Mouse (Mus musculus): ENCODE results near the gene Akap9. TPM values are rescaled to one million over a fixed set of nuclear protein-coding genes. Genes with fewer than 3 reads are reported as not detected.
"Not testable (repeated sequence)": the region's sequence is repeated elsewhere in the genome, so short reads cannot be mapped to it uniquely, and the experiment has no call there.

The Akap9 gene
- total RNA-seq, 2 experiments from 2014 or later = 85.8 to 101 TPM

DNA sequence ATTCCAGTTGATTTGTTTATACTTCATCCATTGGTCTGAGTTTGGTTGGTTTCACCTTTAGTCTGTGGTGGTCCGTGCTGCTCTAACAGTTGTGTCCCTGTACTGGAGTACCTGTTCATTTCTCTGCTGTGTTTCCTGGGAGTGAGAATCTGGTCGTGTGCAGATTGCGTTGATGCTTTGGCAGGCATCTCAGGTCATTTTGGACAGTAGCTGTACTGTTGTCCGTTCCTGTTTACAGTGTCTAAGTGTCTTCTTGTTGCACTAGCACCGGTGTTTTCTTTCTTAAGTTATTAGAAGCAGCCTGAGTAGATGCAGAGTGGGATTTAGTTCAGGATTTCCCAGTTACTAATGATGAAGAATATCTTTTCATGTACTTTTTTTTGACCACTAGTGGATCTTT lies 7.4 kb downstream of the Akap9 start:
- no peak overlapping the region for H3K4me3 ChIP-seq
- intact Hi-C loops (cut with DNase I) = no loop called here
- no peak for TF ChIP-seq CTCF (IDR thresholded peaks at IDR 0.05)
- DNase-seq (ENCODE audit: extremely low spot score in 1 of 2, low spot score in 2 of 2) = no peak
- no peak overlapping the region for H3K27ac ChIP-seq

DNA sequence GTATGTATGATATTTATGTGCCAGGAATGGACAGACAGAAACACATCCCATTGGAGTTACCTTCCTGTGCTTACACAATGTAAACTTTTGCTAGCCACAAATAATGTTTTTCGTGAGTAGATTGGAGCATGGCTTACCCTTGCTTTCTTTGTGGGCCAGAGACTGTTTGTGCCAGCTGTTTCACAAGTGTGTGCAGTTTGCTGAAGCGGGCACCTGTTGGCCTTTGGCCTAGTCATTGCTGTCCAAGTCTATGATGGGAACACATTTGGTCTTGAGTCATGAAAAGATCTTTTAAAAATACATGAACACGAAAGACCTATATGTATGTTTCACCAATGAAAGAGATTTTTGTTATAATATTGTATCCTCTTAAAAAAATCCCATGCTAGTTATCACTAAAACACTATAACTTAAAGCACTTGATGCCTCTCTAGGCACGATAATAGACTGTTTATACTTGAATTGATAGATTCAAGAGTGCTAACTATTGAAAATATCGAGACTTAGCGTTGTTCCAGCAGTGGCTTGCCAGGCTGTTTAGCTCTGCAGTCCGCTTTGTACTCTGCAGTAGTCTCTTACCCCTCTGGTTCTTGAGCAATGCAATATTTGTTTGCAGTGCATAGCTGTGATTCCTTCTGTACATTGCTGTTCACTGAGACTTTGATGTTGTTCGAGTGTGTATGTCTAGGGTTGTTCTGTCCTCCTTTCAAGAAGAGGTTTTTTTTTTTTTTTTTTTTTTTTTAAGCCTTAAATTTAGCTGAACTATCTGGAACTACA lies 8.1 kb downstream of the Akap9 start:
- Histone ChIP-seq H3K27ac (no peak overlapping the region), H3K4me3 (no peak overlapping the region)
- no peak for DNase-seq (ENCODE audit: extremely low spot score in 1 of 2, low spot score in 2 of 2)
- intact Hi-C loops (cut with DNase I) = no loop called here
- TF ChIP-seq CTCF (IDR thresholded peaks at IDR 0.05) = no peak

DNA sequence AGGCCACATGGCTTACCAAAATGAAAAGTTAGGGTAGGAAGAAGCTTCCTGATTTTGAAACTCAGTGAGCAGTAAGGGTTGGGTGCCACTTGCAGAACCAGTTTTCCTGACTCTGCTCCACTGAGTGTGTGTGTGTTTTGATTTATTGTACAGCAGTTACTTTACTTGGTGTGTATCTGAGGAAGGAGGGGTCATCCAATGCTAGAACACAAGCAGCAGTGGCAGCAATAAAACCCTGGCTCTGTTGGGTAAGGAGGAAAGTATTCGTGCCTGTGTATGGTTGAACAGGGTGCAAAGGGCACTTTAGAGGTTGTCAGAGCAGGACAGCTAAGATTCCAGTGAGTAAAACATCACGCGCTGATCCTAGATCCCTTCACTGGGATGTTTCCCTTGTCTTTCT lies 11.1 kb downstream of the Akap9 start:
- TF ChIP-seq CTCF (IDR thresholded peaks at IDR 0.05) = no peak
- Histone ChIP-seq H3K27ac (no peak overlapping the region), H3K4me3 (no peak overlapping the region)
- intact Hi-C loops (cut with DNase I) = no loop called here
- DNase-seq (ENCODE audit: extremely low spot score in 1 of 2, low spot score in 2 of 2) = no peak

DNA sequence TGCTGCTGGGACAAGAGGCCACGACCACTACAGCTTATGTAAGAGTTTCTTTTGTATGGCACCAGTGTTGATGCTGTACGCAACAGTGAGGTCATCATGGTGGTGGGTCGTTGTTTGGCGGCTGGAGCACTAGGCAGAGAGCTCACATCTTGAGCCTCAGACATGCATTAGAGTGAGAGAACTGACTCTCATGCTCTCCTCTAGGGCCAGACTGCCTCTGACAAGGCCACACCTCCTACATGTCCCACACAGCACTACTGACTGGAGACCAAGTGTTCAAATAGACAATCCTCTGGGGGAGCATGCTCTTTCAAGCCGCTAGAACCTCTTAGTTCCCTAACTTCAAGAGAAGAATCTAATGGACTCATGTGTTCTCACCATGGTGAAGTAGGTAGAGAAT lies 11.5 kb downstream of the Akap9 start:
- TF ChIP-seq CTCF (IDR thresholded peaks at IDR 0.05) = no peak
- intact Hi-C loops (cut with DNase I) = no loop called here
- DNase-seq (ENCODE audit: extremely low spot score in 1 of 2, low spot score in 2 of 2) = no peak
- Histone ChIP-seq H3K27ac (no peak overlapping the region), H3K4me3 (no peak overlapping the region)

DNA sequence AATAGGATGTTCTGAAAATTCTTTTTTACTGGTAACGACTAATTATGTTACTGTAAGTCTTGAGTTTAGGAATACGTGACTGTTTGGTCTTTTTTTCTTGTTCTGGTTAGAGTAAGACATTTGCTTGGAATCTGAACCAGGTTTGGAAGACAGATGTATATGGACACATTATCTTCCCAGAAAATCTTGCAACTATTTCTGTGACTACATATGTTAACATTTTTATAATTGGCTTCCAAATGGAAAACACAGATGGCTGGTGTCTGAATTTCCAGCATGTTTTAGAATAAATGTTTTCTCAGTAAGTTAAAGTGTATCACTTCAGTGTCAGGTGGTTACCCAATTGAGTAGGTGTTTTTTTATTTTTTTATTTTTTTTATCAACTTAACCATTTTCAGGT lies 13.4 kb downstream of the Akap9 start:
- Histone ChIP-seq H3K27ac (no peak overlapping the region), H3K4me3 (no peak overlapping the region)
- DNase-seq (ENCODE audit: extremely low spot score in 1 of 2, low spot score in 2 of 2) = no peak
- intact Hi-C loops (cut with DNase I) = no loop called here
- TF ChIP-seq CTCF (IDR thresholded peaks at IDR 0.05) = no peak

DNA sequence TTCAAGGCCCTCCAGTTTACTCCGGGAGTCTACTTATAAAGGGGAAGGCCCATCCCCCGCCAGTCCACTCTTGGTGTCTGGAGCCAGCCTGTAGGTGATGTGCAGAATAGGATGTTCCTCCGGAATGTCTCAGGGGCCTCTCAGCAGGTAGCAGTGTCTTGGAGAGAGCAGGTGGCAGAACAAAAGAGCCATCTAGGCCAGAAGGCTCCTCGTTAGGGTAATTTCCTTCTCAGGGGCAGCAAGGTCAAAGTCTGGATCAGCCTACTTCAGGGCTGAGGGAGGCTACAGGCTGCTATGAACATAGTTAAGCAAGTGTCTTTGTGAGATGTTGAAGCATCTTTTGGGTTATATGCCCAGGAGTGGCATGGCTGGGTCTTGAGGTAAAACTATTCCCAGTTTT lies 15.3 kb downstream of the Akap9 start:
- DNase-seq (ENCODE audit: extremely low spot score in 1 of 2, low spot score in 2 of 2); H3K27ac ChIP-seq; intact Hi-C loops (cut with DNase I); H3K4me3 ChIP-seq: not testable (repeated sequence)

DNA sequence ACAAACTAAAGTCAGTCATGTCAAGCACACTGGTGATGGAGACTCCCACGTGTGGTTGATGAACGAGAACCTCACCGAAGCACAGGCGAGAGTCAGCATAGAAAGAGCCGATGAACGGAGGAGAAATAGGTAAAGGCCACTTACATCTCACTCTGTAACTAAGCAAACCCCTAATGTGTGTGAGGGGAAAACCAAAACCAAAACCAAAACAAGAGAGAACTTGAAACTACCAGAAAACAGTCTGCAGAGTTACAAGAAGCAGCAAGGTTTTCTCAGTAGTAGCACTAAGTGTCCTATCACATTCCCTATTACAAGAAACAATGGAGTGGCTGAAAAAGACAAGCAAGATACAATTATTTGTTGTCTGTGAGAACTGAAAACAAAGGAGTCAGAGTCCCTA lies 24.6 kb downstream of the Akap9 start:
- no peak overlapping the region for H3K4me3 ChIP-seq
- H3K27ac ChIP-seq = no peak overlapping the region
- intact Hi-C loops (cut with DNase I) = no loop called here
- no peak for TF ChIP-seq CTCF (IDR thresholded peaks at IDR 0.05)
- DNase-seq (ENCODE audit: extremely low spot score in 1 of 2, low spot score in 2 of 2) = no peak

DNA sequence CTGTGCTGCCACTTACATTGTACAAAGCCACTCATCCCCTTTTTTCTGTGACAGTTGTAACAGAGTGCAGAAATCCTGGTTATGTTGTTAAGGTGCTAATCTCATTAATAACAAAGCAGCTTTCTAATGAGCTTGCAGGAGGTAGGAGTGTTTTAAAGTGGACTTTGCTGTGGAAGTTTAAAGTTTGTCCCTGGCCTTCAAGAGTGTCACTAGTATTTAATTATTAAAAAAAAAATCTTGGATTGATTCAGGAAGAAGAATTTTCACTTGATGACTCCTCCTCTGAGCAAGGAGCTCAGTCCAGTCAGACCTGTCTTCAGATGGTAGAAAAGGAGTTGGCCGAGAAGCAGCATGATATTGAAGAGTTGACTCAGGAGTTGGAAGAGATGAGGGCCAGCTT lies 26.7 kb downstream of the Akap9 start:
- no peak overlapping the region for H3K27ac ChIP-seq
- no peak for TF ChIP-seq CTCF (IDR thresholded peaks at IDR 0.05)
- H3K4me3 ChIP-seq = no peak overlapping the region
- intact Hi-C loops (cut with DNase I) = no loop called here
- no peak for DNase-seq (ENCODE audit: extremely low spot score in 1 of 2, low spot score in 2 of 2)

DNA sequence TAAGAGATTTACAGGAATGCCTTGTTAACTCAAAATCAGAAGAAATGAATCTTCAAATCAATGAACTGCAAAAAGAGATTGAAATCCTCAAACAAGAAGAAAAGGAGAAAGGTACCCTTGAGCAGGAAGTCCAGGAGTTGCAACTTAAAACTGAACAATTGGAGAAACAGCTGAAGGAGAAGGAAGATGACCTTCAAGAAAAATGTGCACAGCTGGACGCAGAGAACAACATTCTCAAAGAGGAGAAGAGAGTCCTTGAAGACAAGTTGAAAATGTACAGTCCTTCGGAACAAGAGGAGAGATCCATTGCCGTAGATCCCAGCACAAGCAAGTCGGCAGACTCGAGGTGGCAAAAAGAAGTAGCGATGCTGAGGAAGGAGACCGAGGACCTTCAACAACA lies 33.4 kb downstream of the Akap9 start:
- no peak for TF ChIP-seq CTCF (IDR thresholded peaks at IDR 0.05)
- Histone ChIP-seq H3K27ac (no peak overlapping the region), H3K4me3 (no peak overlapping the region)
- no peak for DNase-seq (ENCODE audit: extremely low spot score in 1 of 2, low spot score in 2 of 2)
- intact Hi-C loops (cut with DNase I) = no loop called here

DNA sequence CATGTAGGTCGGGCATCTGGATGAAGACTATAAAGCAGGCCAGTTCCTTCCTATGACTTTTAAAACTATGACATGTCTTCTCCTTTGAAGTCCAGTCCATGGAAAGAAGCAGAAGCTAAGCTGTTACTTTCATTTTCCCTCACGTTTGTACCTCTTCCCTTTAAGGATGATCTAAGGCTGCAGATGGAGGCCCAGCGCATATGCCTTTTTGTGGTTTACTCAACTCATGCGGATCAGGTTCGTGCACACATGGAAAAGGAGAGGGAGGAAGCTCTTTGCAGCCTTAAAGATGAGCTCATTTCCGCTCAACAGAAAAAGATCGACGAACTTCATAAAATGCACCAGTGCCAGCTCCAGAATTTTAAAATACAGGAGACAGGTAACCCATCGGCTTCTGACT lies 40.6 kb downstream of the Akap9 start:
- Histone ChIP-seq H3K27ac (no peak overlapping the region), H3K4me3 (no peak overlapping the region)
- DNase-seq (ENCODE audit: extremely low spot score in 1 of 2, low spot score in 2 of 2) = no peak
- intact Hi-C loops (cut with DNase I) = no loop called here
- no peak for TF ChIP-seq CTCF (IDR thresholded peaks at IDR 0.05)

DNA sequence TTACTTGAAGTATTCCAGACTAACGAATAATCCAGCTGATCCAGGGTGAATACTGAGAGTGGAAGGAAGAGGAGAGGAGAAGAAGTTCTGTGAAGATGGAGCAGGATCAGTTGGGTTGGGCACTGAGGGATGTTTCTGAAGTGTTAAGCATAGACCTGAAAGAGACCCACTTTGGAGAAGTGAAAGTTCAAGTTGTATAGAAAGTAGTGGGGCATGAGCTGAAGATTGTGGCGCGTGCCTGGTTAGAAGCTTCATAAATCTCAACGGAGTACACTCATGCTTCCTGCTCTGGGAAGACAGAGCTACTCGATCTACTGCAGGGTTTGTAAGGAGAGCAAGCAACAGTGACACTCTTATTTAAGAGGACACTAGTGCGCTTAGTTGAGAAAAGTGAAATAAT lies 41.3 kb downstream of the Akap9 start:
- intact Hi-C loops (cut with DNase I) = no loop called here
- Histone ChIP-seq H3K4me3 (no peak overlapping the region), H3K27ac (no peak overlapping the region)
- TF ChIP-seq CTCF (IDR thresholded peaks at IDR 0.05) = no peak
- DNase-seq (ENCODE audit: extremely low spot score in 1 of 2, low spot score in 2 of 2) = no peak

DNA sequence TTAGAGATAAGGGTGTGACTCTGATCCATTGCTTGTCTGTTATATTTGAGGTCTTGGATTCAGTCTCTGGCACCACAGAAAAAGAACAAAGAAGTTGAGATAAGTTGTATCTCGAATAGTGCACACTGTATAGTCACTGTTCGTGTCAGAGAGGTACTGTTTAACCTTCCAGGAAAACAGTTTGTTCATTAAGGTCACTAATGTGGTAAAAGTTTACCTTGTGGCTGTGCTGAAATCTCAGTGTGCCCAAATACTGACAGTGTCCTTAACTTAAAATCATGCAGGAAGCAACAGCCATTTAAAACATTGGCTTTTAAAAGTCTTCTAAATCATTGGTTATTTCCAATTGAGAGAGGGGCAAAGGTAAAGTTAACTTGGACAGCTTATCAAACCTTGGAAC lies 43.1 kb downstream of the Akap9 start:
- intact Hi-C loops (cut with DNase I) = loop anchor here (5.0 kb wide), 1 partner anchor 154 kb away; no protein-coding TSS in a partner anchor

DNA sequence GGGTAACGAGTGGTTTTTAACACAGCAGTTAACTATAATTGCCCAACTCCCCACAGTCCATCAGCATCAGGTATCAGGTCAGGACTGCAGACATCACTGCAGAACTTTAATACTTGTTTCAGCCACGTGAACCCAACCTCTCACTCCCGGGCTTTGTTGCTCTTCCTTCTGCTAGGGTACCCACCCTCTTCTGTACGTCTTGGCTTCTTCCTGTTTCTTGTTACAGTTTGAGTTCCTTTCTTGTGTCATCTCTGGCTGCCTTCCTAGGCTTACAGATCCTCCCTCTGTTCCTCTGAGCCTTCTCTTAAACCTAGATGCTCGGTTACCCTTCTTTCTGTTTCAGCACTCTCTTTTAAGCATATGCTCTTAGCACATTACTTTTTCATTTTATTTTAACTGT lies 45.9 kb downstream of the Akap9 start:
- intact Hi-C loops (cut with DNase I) = loop anchor here (5.0 kb wide), 1 partner anchor 156 kb away; no protein-coding TSS in a partner anchor
- TF ChIP-seq CTCF (IDR thresholded peaks at IDR 0.05) = no peak
- H3K27ac ChIP-seq = no peak overlapping the region
- no peak for DNase-seq (ENCODE audit: extremely low spot score in 1 of 2, low spot score in 2 of 2)
- no peak overlapping the region for H3K4me3 ChIP-seq

More for the DNA sequence above, 43.1 kb downstream of the Akap9 start:
- no peak overlapping the region for H3K27ac ChIP-seq
- no peak for TF ChIP-seq CTCF (IDR thresholded peaks at IDR 0.05)
- DNase-seq (ENCODE audit: extremely low spot score in 1 of 2, low spot score in 2 of 2) = no peak
- no peak overlapping the region for H3K4me3 ChIP-seq

Measured in left cerebral cortex, adult 2 months (tissue).